Mouse (Mus musculus) bone marrow, adult 2 months (tissue): ENCODE measurements around the gene Zc3h18.

Experiments used
- CTCF ChIP-seq: fragments of 200-500 bp; IDR thresholded peaks from 2 replicates; pipeline ENCODE4 v1.5.1; 2011; ENCODE audit warnings: low read length, control low read depth; ENCODE audit not compliant: control insufficient read depth, insufficient read depth
- POLR2A ChIP-seq: fragments of 200-500 bp; IDR thresholded peaks from 2 replicates; pipeline ENCODE4 v1.6.1; 2011; ENCODE audit warnings: low read depth, mild to moderate bottlenecking, control low read depth, low read length, borderline replicate concordance; ENCODE audit not compliant: control insufficient read depth

DNA sequence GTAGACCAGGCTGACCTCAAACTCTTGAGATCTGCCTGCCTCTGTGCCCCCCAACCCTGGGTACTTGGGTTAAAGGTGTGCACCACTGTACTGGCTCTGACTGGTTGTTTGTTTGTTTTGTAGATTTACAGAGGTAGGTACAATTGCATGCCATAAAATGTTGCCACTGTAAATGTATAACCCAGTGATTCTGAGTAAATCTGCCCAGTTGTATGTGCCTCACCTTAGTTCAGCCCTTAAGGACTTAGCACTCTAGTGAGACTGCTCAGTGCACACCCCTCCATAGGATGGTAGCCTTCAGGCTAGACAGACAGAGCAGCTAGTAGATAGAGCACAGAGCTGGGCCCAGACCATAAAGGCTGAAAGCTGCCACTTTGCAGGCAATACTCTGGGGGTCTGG, 17.3 kb downstream of the Zc3h18 start:
- no peak for TF ChIP-seq CTCF
- no peak for TF ChIP-seq POLR2A
